Mouse (Mus musculus): ENCODE data around the gene Usp29. TPM values are rescaled to one million over a fixed set of nuclear protein-coding genes. Genes with fewer than 3 reads are reported as not detected.

Usp29 gene
- total RNA-seq (2017), result not detected in 2 replicates

GRCm38 (mm10) chr7:6730241-6730640 is at the start of gene Usp29, which contains the start of gene Peg3:
Gene Usp29 (plus strand): TSS chr7:6730578.
Gene Peg3 (minus strand): TSS chr7:6730431.
- 0 out of 2 replicates have a peak, but pooled peaks have one; percentile 22 for ATAC-seq (replicated peaks; ENCODE audit: low read depth, poor library complexity, severe bottlenecking)

- ATAC-seq (replicated peaks; ENCODE audit: low read depth, poor library complexity, severe bottlenecking), result no peak
Measured at GRCm38 (mm10) chr7:6685511-6685910, 44.9 kb upstream of the Usp29 start.

- ATAC-seq (replicated peaks; ENCODE audit: low read depth, poor library complexity, severe bottlenecking), result no peak
Measured at GRCm38 (mm10) chr7:6696241-6697045, 33.9 kb upstream of the Usp29 start, which contains the start of gene Zim1. Gene Zim1 (minus strand): TSS chr7:6696450.

GRCm38 (mm10) chr7:6699230-6699629 is 31.1 kb upstream of the Usp29 start:
- ATAC-seq (replicated peaks; ENCODE audit: low read depth, poor library complexity, severe bottlenecking), result no peak

- ATAC-seq (replicated peaks; ENCODE audit: low read depth, poor library complexity, severe bottlenecking), result no peak
Measured at GRCm38 (mm10) chr7:6707416-6708015, 22.9 kb upstream of the Usp29 start.

GRCm38 (mm10) chr7:6708451-6709180 is 21.8 kb upstream of the Usp29 start:
- ATAC-seq (replicated peaks; ENCODE audit: low read depth, poor library complexity, severe bottlenecking), result no peak

- no peak for ATAC-seq (replicated peaks; ENCODE audit: low read depth, poor library complexity, severe bottlenecking)
Measured at GRCm38 (mm10) chr7:6709396-6709795, 21.0 kb upstream of the Usp29 start.

GRCm38 (mm10) chr7:6727351-6728121 is 2.8 kb upstream of the Usp29 start:
- no peak; the same call in 1 of the 2 replicates for ATAC-seq (replicated peaks; ENCODE audit: low read depth, poor library complexity, severe bottlenecking)

- no peak for ATAC-seq (replicated peaks; ENCODE audit: low read depth, poor library complexity, severe bottlenecking)
Measured at GRCm38 (mm10) chr7:6728263-6728931, 2.0 kb upstream of the Usp29 start.

- ATAC-seq (replicated peaks; ENCODE audit: low read depth, poor library complexity, severe bottlenecking), result peak; percentile 79
Measured at GRCm38 (mm10) chr7:6729061-6729817, 1.1 kb upstream of the Usp29 start.

GRCm38 (mm10) chr7:6730801-6731200 is 423 bp downstream of the Usp29 start:
- ATAC-seq (replicated peaks; ENCODE audit: low read depth, poor library complexity, severe bottlenecking), result no peak

GRCm38 (mm10) chr7:6731373-6731772 is 995 bp downstream of the Usp29 start:
- no peak for ATAC-seq (replicated peaks; ENCODE audit: low read depth, poor library complexity, severe bottlenecking)

GRCm38 (mm10) chr7:6731930-6732329 is 1.6 kb downstream of the Usp29 start:
- no peak for ATAC-seq (replicated peaks; ENCODE audit: low read depth, poor library complexity, severe bottlenecking)

- no peak for ATAC-seq (replicated peaks; ENCODE audit: low read depth, poor library complexity, severe bottlenecking)
Measured at GRCm38 (mm10) chr7:6736060-6736459, 5.7 kb downstream of the Usp29 start.

GRCm38 (mm10) chr7:6744281-6744904 is 14.0 kb downstream of the Usp29 start:
- ATAC-seq (replicated peaks; ENCODE audit: low read depth, poor library complexity, severe bottlenecking), result no peak

- ATAC-seq (replicated peaks; ENCODE audit: low read depth, poor library complexity, severe bottlenecking), result no peak
Measured at GRCm38 (mm10) chr7:6749196-6749595, 18.8 kb downstream of the Usp29 start.

GRCm38 (mm10) chr7:6753440-6753839 is 23.1 kb downstream of the Usp29 start:
- no peak for ATAC-seq (replicated peaks; ENCODE audit: low read depth, poor library complexity, severe bottlenecking)

- ATAC-seq (replicated peaks; ENCODE audit: low read depth, poor library complexity, severe bottlenecking), result no peak
Measured at GRCm38 (mm10) chr7:6756777-6757291, 26.5 kb downstream of the Usp29 start.

All from common myeloid progenitor, adult 5-6 weeks (primary cell).